Mouse (Mus musculus) testis, adult 2 months (tissue): Measurements from ENCODE around the gene Chil5. TPM values are rescaled to one million over a fixed set of nuclear protein-coding genes. Genes with fewer than 3 reads are reported as not detected.
"Not testable (repeated sequence)": the region's sequence is repeated elsewhere in the genome, so short reads cannot be mapped to it uniquely, and the experiment has no call there.

Experiments used
- H3K27ac ChIP-seq: fragments of 200-500 bp; 2 replicates; pipeline ENCODE4 v1.5.1; 2012; ENCODE audit warnings: low read depth, low read length; ENCODE audit not compliant: control insufficient read depth, insufficient read depth
- H3K27me3 ChIP-seq: fragments of 200-500 bp; 2 replicates; pipeline ENCODE4 v1.6.1; 2012; ENCODE audit warnings: mild to moderate bottlenecking, low read length, moderate library complexity; ENCODE audit not compliant: control insufficient read depth, insufficient read depth
- H3K36me3 ChIP-seq: fragments of 200-500 bp; 2 replicates; pipeline ENCODE4 v1.6.1; 2012; ENCODE audit warnings: mild to moderate bottlenecking, low read length; ENCODE audit not compliant: control insufficient read depth, insufficient read depth
- H3K4me1 ChIP-seq: fragments of 200-500 bp; 2 replicates; pipeline ENCODE4 v1.6.1; 2012; ENCODE audit warnings: low read length; ENCODE audit not compliant: control insufficient read depth, insufficient read depth
- H3K4me3 ChIP-seq: fragments of 200-500 bp; 2 replicates; pipeline ENCODE4 v1.5.1; 2012; ENCODE audit warnings: low read depth, mild to moderate bottlenecking, low read length, moderate library complexity, mixed read lengths; ENCODE audit not compliant: control insufficient read depth
- CTCF ChIP-seq: fragments of 200-500 bp; IDR thresholded peaks from 2 replicates; pipeline ENCODE4 v1.5.1; 2012; ENCODE audit warnings: low read depth, mild to moderate bottlenecking, inconsistent platforms, low read length, moderate library complexity; ENCODE audit not compliant: control insufficient read depth, insufficient read depth, insufficient replicate concordance
- POLR2A ChIP-seq: fragments of 200-500 bp; IDR thresholded peaks from 2 replicates; pipeline ENCODE4 v1.6.1; 2012; ENCODE audit warnings: low read depth, mild to moderate bottlenecking, inconsistent platforms, low read length, moderate library complexity; ENCODE audit not compliant: control insufficient read depth
- polyA plus RNA-seq: library from polyadenylated mRNA; depleted of rRNA; stranded (reverse); fragments of >200 nt; gene quantifications from 2 replicates; pipeline ENCODE4 v1.2.3, GENCODE M21; 2012; rRNA removed

The Chil5 gene
- polyA plus RNA-seq, result 0.24 and 1.1 TPM in 2 replicates

GRCm38 (mm10) chr3:106032781-106033180 lies at the start of gene Chil5:
Chil5 (minus strand) TSS chr3:106032814.
- H3K27ac ChIP-seq, result no peak within 1 kb of the TSS
- no peak for TF ChIP-seq POLR2A
- TF ChIP-seq CTCF, result no peak
- no peak within 1 kb of the TSS for H3K4me3 ChIP-seq
- H3K27me3 ChIP-seq, result no peaks in the 10 kb centered on the region
- no peaks in the 10 kb centered on the region for H3K4me1 ChIP-seq
- no peaks in the 10 kb centered on the region for H3K36me3 ChIP-seq

GRCm38 (mm10) chr3:106074824-106075223 lies 42.2 kb upstream of the Chil5 start:
- TF ChIP-seq CTCF (no peak), POLR2A (no peak)
- Histone ChIP-seq H3K36me3 (no peaks in the 10 kb centered on the region), H3K27ac (no peak overlapping the region), H3K4me3 (no peak overlapping the region), H3K27me3 (no peaks in the 10 kb centered on the region), H3K4me1 (no peaks in the 10 kb centered on the region)

GRCm38 (mm10) chr3:106070994-106071393 lies 38.4 kb upstream of the Chil5 start:
- Histone ChIP-seq H3K4me3 (no peak overlapping the region), H3K36me3 (no peaks in the 10 kb centered on the region), H3K27me3 (no peaks in the 10 kb centered on the region), H3K27ac (no peak overlapping the region), H3K4me1 (no peaks in the 10 kb centered on the region)
- TF ChIP-seq POLR2A (no peak), CTCF (no peak)

- not testable (repeated sequence) for H3K4me3 ChIP-seq, H3K36me3 ChIP-seq, H3K27me3 ChIP-seq, H3K4me1 ChIP-seq, H3K27ac ChIP-seq
These were observed 35.1 kb upstream of the Chil5 start for GRCm38 (mm10) chr3:106067707-106068106.

GRCm38 (mm10) chr3:106057966-106058365 lies 25.4 kb upstream of the Chil5 start:
- Histone ChIP-seq H3K36me3 (no peaks in the 10 kb centered on the region), H3K4me3 (no peak overlapping the region), H3K27ac (no peak overlapping the region), H3K27me3 (no peaks in the 10 kb centered on the region), H3K4me1 (no peaks in the 10 kb centered on the region)
- TF ChIP-seq POLR2A (no peak), CTCF (no peak)

- TF ChIP-seq POLR2A, result no peak
- no peak for TF ChIP-seq CTCF
- Histone ChIP-seq H3K4me1 (no peaks in the 10 kb centered on the region), H3K27me3 (no peaks in the 10 kb centered on the region), H3K27ac (no peak overlapping the region), H3K36me3 (no peaks in the 10 kb centered on the region), H3K4me3 (no peak overlapping the region)
These were observed 19.3 kb upstream of the Chil5 start for GRCm38 (mm10) chr3:106051896-106052295.

- no peaks in the 10 kb centered on the region for H3K27me3 ChIP-seq
- no peak overlapping the region for H3K27ac ChIP-seq
- H3K36me3 ChIP-seq, result no peaks in the 10 kb centered on the region
- H3K4me3 ChIP-seq, result no peak overlapping the region
- TF ChIP-seq POLR2A (no peak), CTCF (no peak)
- H3K4me1 ChIP-seq, result no peaks in the 10 kb centered on the region
These were observed 7.7 kb upstream of the Chil5 start for GRCm38 (mm10) chr3:106040306-106040705.

- TF ChIP-seq POLR2A (no peak), CTCF (no peak)
- Histone ChIP-seq H3K36me3 (no peaks in the 10 kb centered on the region), H3K4me3 (no peak overlapping the region), H3K4me1 (no peaks in the 10 kb centered on the region), H3K27me3 (no peaks in the 10 kb centered on the region), H3K27ac (no peak overlapping the region)
These were observed 8.5 kb downstream of the Chil5 start for GRCm38 (mm10) chr3:106024135-106024534.
